Mouse (Mus musculus): ENCODE measurements around the gene Apobec1. TPM values are rescaled to one million over a fixed set of nuclear protein-coding genes. Genes with fewer than 3 reads are reported as not detected.

Gene Apobec1
- total and polyA plus RNA-seq, 3 experiments = 0.51 to 26.8 (median 7.2) TPM

GRCm38 (mm10) chr6:122534032-122534431, 68.2 kb downstream of the Apobec1 start:
- no peaks in the 10 kb centered on the region for H3K9me3 ChIP-seq (replicated peaks)
- DNase-seq (ENCODE audit: low spot score) (no peak), ATAC-seq (ENCODE audit: extremely low read depth, insufficient number of reproducible peaks, low FRiP score, poor library complexity, severe bottlenecking) (no peak)
- no peak overlapping the region for H3K4me3 ChIP-seq (ENCODE audit: low read depth, low read length)
- H3K4me1 ChIP-seq (ENCODE audit: insufficient read depth, low read depth, low read length) = no peaks in the 10 kb centered on the region
- TF ChIP-seq POLR2AphosphoS5 (IDR thresholded peaks at IDR 0.05; ENCODE audit: insufficient replicate concordance, low read depth, low read length) = no peak
- no peak for TF ChIP-seq GATA1 (IDR thresholded peaks at IDR 0.05; ENCODE audit: borderline replicate concordance, low read length)
- TF ChIP-seq CTCF (IDR thresholded peaks at IDR 0.05; ENCODE audit: low read depth, low read length) = no peak
- TF ChIP-seq TAL1 (conservative IDR thresholded peaks at IDR 0.05; ENCODE audit: low read depth, low read length) = no peak
- no peak for TF ChIP-seq GATA2 (IDR thresholded peaks at IDR 0.05; ENCODE audit: borderline replicate concordance, low read depth, low read length)
- no peaks in the 10 kb centered on the region for H3K36me3 ChIP-seq (replicated peaks)
- H3K27me3 ChIP-seq (ENCODE audit: insufficient read depth, low read length) = no peaks in the 10 kb centered on the region

- Histone ChIP-seq H3K27me3 (ENCODE audit: insufficient read depth, low read length) (no peaks in the 10 kb centered on the region), H3K36me3 (replicated peaks) (no peaks in the 10 kb centered on the region), H3K4me3 (ENCODE audit: low read depth, low read length) (no peak overlapping the region), H3K4me1 (ENCODE audit: insufficient read depth, low read depth, low read length) (no peaks in the 10 kb centered on the region), H3K9me3 (replicated peaks) (no peaks in the 10 kb centered on the region)
- DNase-seq (ENCODE audit: low spot score) (no peak), ATAC-seq (ENCODE audit: extremely low read depth, insufficient number of reproducible peaks, low FRiP score, poor library complexity, severe bottlenecking) (no peak)
- TF ChIP-seq GATA2 (IDR thresholded peaks at IDR 0.05; ENCODE audit: borderline replicate concordance, low read depth, low read length) (no peak), POLR2AphosphoS5 (IDR thresholded peaks at IDR 0.05; ENCODE audit: insufficient replicate concordance, low read depth, low read length) (no peak), CTCF (IDR thresholded peaks at IDR 0.05; ENCODE audit: low read depth, low read length) (no peak), GATA1 (IDR thresholded peaks at IDR 0.05; ENCODE audit: borderline replicate concordance, low read length) (no peak), TAL1 (conservative IDR thresholded peaks at IDR 0.05; ENCODE audit: low read depth, low read length) (no peak)
Measured at GRCm38 (mm10) chr6:122532883-122533302, 69.4 kb downstream of the Apobec1 start.

DNA sequence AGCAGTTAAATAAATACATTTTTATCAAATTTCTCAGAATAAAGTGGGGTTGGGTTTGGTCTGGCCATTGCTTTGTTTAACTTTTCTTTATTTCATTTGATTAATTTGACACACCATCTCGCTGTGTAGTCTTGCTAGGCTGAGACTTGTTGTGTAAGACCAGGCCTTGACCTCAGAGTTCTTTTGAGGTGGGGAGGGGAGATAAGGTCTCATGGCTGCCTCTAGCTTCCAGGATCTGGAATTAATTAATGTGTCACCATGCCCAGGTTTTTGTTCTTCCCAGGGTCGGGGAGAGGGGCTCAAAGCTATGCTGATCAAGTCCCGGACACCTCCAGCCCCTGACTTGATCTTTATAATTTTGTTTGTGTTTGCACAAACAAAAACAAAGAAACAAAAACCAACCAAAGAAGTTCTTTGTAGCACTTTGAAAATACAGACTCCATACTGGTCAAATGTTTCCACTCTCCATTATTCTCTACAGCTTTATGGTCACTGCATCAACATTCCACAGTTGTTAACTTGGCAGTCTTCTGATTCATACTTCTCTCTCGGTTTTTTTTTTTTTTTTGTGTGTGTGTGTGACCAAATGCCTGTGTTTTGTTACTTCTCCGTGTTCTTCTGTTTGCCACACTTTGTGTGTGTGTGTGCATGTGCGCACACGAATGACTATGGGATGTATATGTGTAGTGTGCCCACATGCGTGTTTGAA, 70.6 kb downstream of the Apobec1 start:
- Histone ChIP-seq H3K27me3 (ENCODE audit: insufficient read depth, low read length) (no peaks in the 10 kb centered on the region), H3K36me3 (replicated peaks) (no peaks in the 10 kb centered on the region), H3K9me3 (replicated peaks) (no peaks in the 10 kb centered on the region), H3K4me3 (ENCODE audit: low read depth, low read length) (no peak overlapping the region), H3K4me1 (ENCODE audit: insufficient read depth, low read depth, low read length) (no peaks in the 10 kb centered on the region)
- ATAC-seq (ENCODE audit: extremely low read depth, insufficient number of reproducible peaks, low FRiP score, poor library complexity, severe bottlenecking) (no peak), DNase-seq (ENCODE audit: low spot score) (no peak)
- no peak for TF ChIP-seq GATA1 (IDR thresholded peaks at IDR 0.05; ENCODE audit: borderline replicate concordance, low read length)
- no peak for TF ChIP-seq CTCF (IDR thresholded peaks at IDR 0.05; ENCODE audit: low read depth, low read length)
- TF ChIP-seq TAL1 (conservative IDR thresholded peaks at IDR 0.05; ENCODE audit: low read depth, low read length) = no peak
- no peak for TF ChIP-seq GATA2 (IDR thresholded peaks at IDR 0.05; ENCODE audit: borderline replicate concordance, low read depth, low read length)
- no peak for TF ChIP-seq POLR2AphosphoS5 (IDR thresholded peaks at IDR 0.05; ENCODE audit: insufficient replicate concordance, low read depth, low read length)

DNA sequence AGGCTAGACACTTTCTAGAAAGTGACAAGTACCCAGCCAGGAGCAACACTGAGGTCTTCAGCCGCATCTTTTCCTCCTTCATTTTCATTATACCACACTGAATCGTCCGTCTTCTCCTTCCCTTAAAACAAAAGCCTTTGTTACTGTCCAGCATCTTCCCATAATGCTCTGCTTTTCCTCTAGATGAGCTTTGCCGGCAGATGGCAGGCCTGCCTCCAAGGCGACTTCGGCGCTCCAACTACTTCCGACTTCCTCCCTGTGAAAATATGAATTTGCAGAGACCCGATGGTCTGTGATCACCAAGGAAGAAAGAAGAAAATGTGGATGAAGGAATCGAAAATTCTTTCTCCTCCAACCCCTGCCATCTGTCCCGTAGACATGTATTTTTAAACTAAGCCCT, 74.1 kb downstream of the Apobec1 start:
- no peak for TF ChIP-seq CTCF (IDR thresholded peaks at IDR 0.05; ENCODE audit: low read depth, low read length)
- Histone ChIP-seq H3K4me1 (ENCODE audit: insufficient read depth, low read depth, low read length) (no peaks in the 10 kb centered on the region), H3K36me3 (replicated peaks) (no peaks in the 10 kb centered on the region), H3K9me3 (replicated peaks) (no peaks in the 10 kb centered on the region), H3K27me3 (ENCODE audit: insufficient read depth, low read length) (no peaks in the 10 kb centered on the region), H3K4me3 (ENCODE audit: low read depth, low read length) (no peak overlapping the region)
- ATAC-seq (ENCODE audit: extremely low read depth, insufficient number of reproducible peaks, low FRiP score, poor library complexity, severe bottlenecking) (no peak), DNase-seq (ENCODE audit: low spot score) (no peak)

Other genes with a start within 250 kb of the Apobec1 start
- gene Rimklb, start 103.7 kb downstream of the Apobec1 start, total RNA-seq (2014; fragmentation: Nextera tagmentation) = not detected in 2 replicates
- gene Rimklb, start 103.7 kb downstream of the Apobec1 start, total RNA-seq (2017) = 0.05 and 0.06 TPM in 2 replicates
- gene Rimklb, start 103.7 kb downstream of the Apobec1 start, polyA plus RNA-seq (2012) = 0.01 and 0.04 TPM in 2 replicates
- gene Mfap5, start 96.6 kb downstream of the Apobec1 start, total RNA-seq (2014; fragmentation: Nextera tagmentation) = not detected in 2 replicates
- 0.06 and 0.11 TPM in 2 replicates for gene Mfap5, start 96.6 kb downstream of the Apobec1 start, total RNA-seq (2017)
- not detected in 2 replicates for gene Mfap5, start 96.6 kb downstream of the Apobec1 start, polyA plus RNA-seq (2012)
- not detected in 2 replicates for gene Aicda, start 48.6 kb downstream of the Apobec1 start, total RNA-seq (2014; fragmentation: Nextera tagmentation)
- not detected in 2 replicates for gene Aicda, start 48.6 kb downstream of the Apobec1 start, total RNA-seq (2017)
- not detected in 2 replicates for gene Aicda, start 48.6 kb downstream of the Apobec1 start, polyA plus RNA-seq (2012)
- not detected in 2 replicates for gene Gdf3, start 7.6 kb upstream of the Apobec1 start, total RNA-seq (2014; fragmentation: Nextera tagmentation)
- 0.05 and 0.06 TPM in 2 replicates for gene Gdf3, start 7.6 kb upstream of the Apobec1 start, total RNA-seq (2017)
- 0.04 and 0.09 TPM in 2 replicates for gene Gdf3, start 7.6 kb upstream of the Apobec1 start, polyA plus RNA-seq (2012)
- not detected in 2 replicates for gene Dppa3, start 24.0 kb upstream of the Apobec1 start, total RNA-seq (2014; fragmentation: Nextera tagmentation)
- not detected in 2 replicates for gene Dppa3, start 24.0 kb upstream of the Apobec1 start, total RNA-seq (2017)
- gene Dppa3, start 24.0 kb upstream of the Apobec1 start, polyA plus RNA-seq (2012) = not detected in 2 replicates
- not detected in 2 replicates for gene Nanog, start 105.0 kb upstream of the Apobec1 start, total RNA-seq (2014; fragmentation: Nextera tagmentation)
- 0.12 and 0.27 TPM in 2 replicates for gene Nanog, start 105.0 kb upstream of the Apobec1 start, total RNA-seq (2017)
- not detected in 2 replicates for gene Nanog, start 105.0 kb upstream of the Apobec1 start, polyA plus RNA-seq (2012)
- gene Slc2a3, start 199.2 kb upstream of the Apobec1 start, total RNA-seq (2014; fragmentation: Nextera tagmentation) = 375 and 431 TPM in 2 replicates
- gene Slc2a3, start 199.2 kb upstream of the Apobec1 start, total RNA-seq (2017) = 371 and 387 TPM in 2 replicates
- 73.2 and 97.6 TPM in 2 replicates for gene Slc2a3, start 199.2 kb upstream of the Apobec1 start, polyA plus RNA-seq (2012)
- 24.3 and 27.8 TPM in 2 replicates for gene Foxj2, start 217.5 kb upstream of the Apobec1 start, total RNA-seq (2014; fragmentation: Nextera tagmentation)
- 3.9 and 4.0 TPM in 2 replicates for gene Foxj2, start 217.5 kb upstream of the Apobec1 start, total RNA-seq (2017)
- gene Foxj2, start 217.5 kb upstream of the Apobec1 start, polyA plus RNA-seq (2012) = 18.6 and 20.5 TPM in 2 replicates